ENCODE assay signal across 23 mouse cellular contexts in genomic region chr9:62270775-62271399, GRCm38 (mm10). TPM values are rescaled to one million over a fixed set of nuclear protein-coding genes. Genes with fewer than 3 reads are reported as not detected.
DNase-seq lines count a peak whose midpoint lies in the region; ATAC-seq lines count a peak whose summit lies in the region.
"Had no signal": no experiment of that assay in that cellular context is flagged by ENCODE, and none has a peak within 500 bp of the region (broad histone marks: within the 10 kb centered on the region; RNA-seq: fewer than 3 reads in every experiment).

No protein-coding gene starts in this region.

- no peaks in the 10 kb centered on the region for H3K4me1 ChIP-seq in heart, embryonic 15.5 days (replicated peaks)
- H3K4me1 ChIP-seq in intestine, embryonic 15.5 days (replicated peaks): 0 out of 2 replicates have a peak, but pooled peaks cover 2% of the 10 kb centered on the region
- H3K4me1 ChIP-seq: forebrain, embryonic 12.5 days; lung, embryonic 15.5 days; neural tube, embryonic 12.5 days had no signal

- no peak overlapping the region for H3K4me2 ChIP-seq in heart, embryonic 15.5 days
- H3K4me2 ChIP-seq in intestine, embryonic 15.5 days (replicated peaks): no peak overlapping the region
- H3K4me2 ChIP-seq: forebrain, embryonic 12.5 days; hindbrain, embryonic 14.5 days; limb, embryonic 12.5 days; liver, embryonic 12.5 days; lung, embryonic 15.5 days; neural tube, embryonic 12.5 days had no signal

- H3K9ac ChIP-seq in heart, embryonic 15.5 days: no peak overlapping the region
- H3K9ac ChIP-seq in intestine, embryonic 15.5 days: no peak overlapping the region
- H3K9ac ChIP-seq: forebrain, embryonic 12.5 days; hindbrain, embryonic 14.5 days; limb, embryonic 12.5 days; liver, embryonic 12.5 days; lung, embryonic 15.5 days; neural tube, embryonic 12.5 days had no signal

- no peak overlapping the region for H3K4me3 ChIP-seq in heart, embryonic 15.5 days
- H3K4me3 ChIP-seq in intestine, embryonic 15.5 days (replicated peaks): no peak overlapping the region
- H3K4me3 ChIP-seq: embryonic facial prominence, embryonic 10.5 days; forebrain, embryonic 12.5 days; gastrocnemius, adult 2 months; limb, embryonic 12.5 days; liver, embryonic 12.5 days; lung, embryonic 15.5 days; neural tube, embryonic 12.5 days had no signal

- no peaks in the 10 kb centered on the region for H3K9me3 ChIP-seq in heart, embryonic 15.5 days (replicated peaks)
- H3K9me3 ChIP-seq in intestine, embryonic 15.5 days: no peaks in the 10 kb centered on the region
- H3K9me3 ChIP-seq: embryonic facial prominence, embryonic 10.5 days; forebrain, embryonic 12.5 days; limb, embryonic 12.5 days; liver, embryonic 12.5 days; lung, embryonic 15.5 days; neural tube, embryonic 12.5 days had no signal

- peak; percentile 76; the same call in 1 of the 2 replicates for ATAC-seq in heart, embryonic 15.5 days (replicated peaks; ENCODE audit: insufficient number of reproducible peaks, insufficient read depth, low FRiP score, low read depth)
- ATAC-seq in common myeloid progenitor, adult 5-6 weeks (replicated peaks; ENCODE audit: low read depth, poor library complexity, severe bottlenecking): peak; percentile 56
- ATAC-seq in intestine, embryonic 15.5 days: no peak
- ATAC-seq: intestine, embryonic 16.5 days; liver, embryonic 12.5 days had no signal

- H3K27me3 ChIP-seq in heart, embryonic 15.5 days: no peaks in the 10 kb centered on the region
- no peaks in the 10 kb centered on the region for H3K27me3 ChIP-seq in intestine, embryonic 15.5 days (replicated peaks)
- H3K27me3 ChIP-seq: forebrain, embryonic 12.5 days; limb, embryonic 12.5 days; lung, embryonic 15.5 days; neural tube, embryonic 12.5 days had no signal

- no peaks in the 10 kb centered on the region for H3K36me3 ChIP-seq in heart, embryonic 15.5 days
- H3K36me3 ChIP-seq in intestine, embryonic 15.5 days: no peaks in the 10 kb centered on the region
- H3K36me3 ChIP-seq: embryonic facial prominence, embryonic 10.5 days; forebrain, embryonic 12.5 days; limb, embryonic 12.5 days; liver, embryonic 12.5 days; lung, embryonic 15.5 days; neural tube, embryonic 12.5 days had no signal

- peak overlapping the region; percentile 5; the same call in 1 of the 2 replicates for H3K27ac ChIP-seq in heart, embryonic 15.5 days
- H3K27ac ChIP-seq in intestine, embryonic 15.5 days: no peak overlapping the region
- H3K27ac ChIP-seq: embryonic facial prominence, embryonic 10.5 days; forebrain, embryonic 12.5 days; gastrocnemius, adult 2 months; hindbrain, embryonic 14.5 days; limb, embryonic 12.5 days; liver, embryonic 12.5 days; lung, embryonic 15.5 days; neural tube, embryonic 12.5 days; stomach, postnatal 0 days had no signal

- WGBS in heart, embryonic 15.5 days: 46% methylated on average over 7 of the region's 7 CpGs
- 36% methylated on average over 7 of the region's 7 CpGs for WGBS in intestine, embryonic 15.5 days

- DNase-seq in heart, postnatal 25 days (ENCODE audit: low spot score): no peak
- DNase-seq in lung, postnatal 36 days: peak; percentile 29
- no peak for DNase-seq in lung, postnatal 25 days (ENCODE audit: low spot score)
- DNase-seq in left cerebral cortex, postnatal 14 days (ENCODE audit: low spot score in 2 of 2): no peak
- DNase-seq: adrenal gland, postnatal 36 days; cerebellum, adult 18-20 months; cerebellum, postnatal 36 days; gastrocnemius, adult 2 months; right cerebral cortex, adult 18-20 months had no signal

- intact Hi-C loops in heart, postnatal 25 days (cut with DNase I): no loop called here
- intact Hi-C loops in left cerebral cortex, postnatal 14 days (cut with DNase I): no loop called here

RNA-seq across cellular contexts. Expression of gene Spesp1, which starts 11.1 kb away (rescaled TPM):
- not detected in 2 replicates for polyA plus RNA-seq in heart, embryonic 15.5 days (2015; fragmentation: Nextera tagmentation; extraction: Ambion mirVana)
- total RNA-seq in heart, postnatal 25 days (2021): not detected
- not detected in 2 replicates for total RNA-seq in common myeloid progenitor, adult 5-6 weeks (2017)
- not detected for total RNA-seq in left cerebral cortex, postnatal 14 days (2021)
- not detected in 2 replicates for polyA plus RNA-seq in intestine, embryonic 15.5 days (2015; fragmentation: Nextera tagmentation; extraction: Ambion mirVana)
- total RNA-seq: adrenal gland, postnatal 36 days; gastrocnemius, adult 2 months had no signal
- polyA plus RNA-seq: embryonic facial prominence, embryonic 10.5 days; forebrain, embryonic 12.5 days; hindbrain, embryonic 14.5 days; intestine, embryonic 16.5 days; kidney, embryonic 14.5 days; large intestine, adult 2 months; limb, embryonic 12.5 days; liver, embryonic 12.5 days; lung, embryonic 15.5 days; neural tube, embryonic 12.5 days; stomach, postnatal 0 days had no signal
